Mouse (Mus musculus): Measurements from ENCODE around the gene Acad10. TPM values are rescaled to one million over a fixed set of nuclear protein-coding genes. Genes with fewer than 3 reads are reported as not detected.
A peak's percentile ranks its signal among the peaks of the same experiment; 100 is the strongest.
"Not testable (repeated sequence)": the region's sequence is repeated elsewhere in the genome, so short reads cannot be mapped to it uniquely, and the experiment has no call there.

Acad10 gene
- polyA plus RNA-seq, 1 experiment from 2014 or later: 2.4 TPM

GRCm38 (mm10) chr5:121664078-121664477 lies 3.8 kb upstream of the Acad10 start:
- peaks cover 58% of the 10 kb centered on the region for H3K36me3 ChIP-seq (ENCODE audit: control insufficient read depth, insufficient read depth, low read length)
- no peaks in the 10 kb centered on the region for H3K9me3 ChIP-seq (ENCODE audit: control insufficient read depth, low read length)
- no peak overlapping the region for H3K4me2 ChIP-seq (ENCODE audit: low read length)
- DNase-seq (no peak), ATAC-seq (ENCODE audit: low FRiP score, low TSS enrichment) (no peak)
- peaks cover 12% of the 10 kb centered on the region for H3K4me1 ChIP-seq (ENCODE audit: control insufficient read depth, insufficient read depth, low read length)
- H3K4me3 ChIP-seq (replicated peaks; ENCODE audit: low read depth, low read length): no peak overlapping the region
- H3K27ac ChIP-seq (replicated peaks; ENCODE audit: low read depth, low read length): no peak overlapping the region
- H3K9ac ChIP-seq (replicated peaks; ENCODE audit: low read length): no peak overlapping the region
- no peaks in the 10 kb centered on the region for H3K27me3 ChIP-seq (ENCODE audit: control insufficient read depth, insufficient read depth, low read length)
- 90% methylated on average over 6 of the region's 6 CpGs for WGBS

- ATAC-seq (ENCODE audit: low FRiP score, low TSS enrichment) (no peak), DNase-seq (no peak)
- no peak overlapping the region for H3K4me3 ChIP-seq (replicated peaks; ENCODE audit: low read depth, low read length)
- no peak overlapping the region for H3K9ac ChIP-seq (replicated peaks; ENCODE audit: low read length)
- WGBS: 96% methylated on average over 8 of the region's 8 CpGs
- no peak overlapping the region for H3K27ac ChIP-seq (replicated peaks; ENCODE audit: low read depth, low read length)
- H3K4me2 ChIP-seq (ENCODE audit: low read length): no peak overlapping the region
- H3K9me3 ChIP-seq (ENCODE audit: control insufficient read depth, low read length): no peaks in the 10 kb centered on the region
- peaks cover 12% of the 10 kb centered on the region for H3K4me1 ChIP-seq (ENCODE audit: control insufficient read depth, insufficient read depth, low read length)
- H3K27me3 ChIP-seq (ENCODE audit: control insufficient read depth, insufficient read depth, low read length): no peaks in the 10 kb centered on the region
- H3K36me3 ChIP-seq (ENCODE audit: control insufficient read depth, insufficient read depth, low read length): peaks cover 53% of the 10 kb centered on the region
Measured at GRCm38 (mm10) chr5:121663456-121663855, 3.1 kb upstream of the Acad10 start.

GRCm38 (mm10) chr5:121661494-121661893 lies 1.2 kb upstream of the Acad10 start:
- H3K4me3 ChIP-seq (replicated peaks; ENCODE audit: low read depth, low read length): peak overlapping the region; percentile 98
- H3K9ac ChIP-seq (replicated peaks; ENCODE audit: low read length): peak overlapping the region; percentile 84
- H3K9me3 ChIP-seq (ENCODE audit: control insufficient read depth, low read length): no peaks in the 10 kb centered on the region
- no peak overlapping the region for H3K27ac ChIP-seq (replicated peaks; ENCODE audit: low read depth, low read length)
- H3K36me3 ChIP-seq (ENCODE audit: control insufficient read depth, insufficient read depth, low read length): peaks cover 40% of the 10 kb centered on the region
- H3K4me2 ChIP-seq (ENCODE audit: low read length): peak overlapping the region; percentile 81
- peaks cover 12% of the 10 kb centered on the region for H3K4me1 ChIP-seq (ENCODE audit: control insufficient read depth, insufficient read depth, low read length)
- ATAC-seq (ENCODE audit: low FRiP score, low TSS enrichment) (no peak), DNase-seq (no peak)
- WGBS: 84% methylated on average over 5 of the region's 5 CpGs
- no peaks in the 10 kb centered on the region for H3K27me3 ChIP-seq (ENCODE audit: control insufficient read depth, insufficient read depth, low read length)

DNA sequence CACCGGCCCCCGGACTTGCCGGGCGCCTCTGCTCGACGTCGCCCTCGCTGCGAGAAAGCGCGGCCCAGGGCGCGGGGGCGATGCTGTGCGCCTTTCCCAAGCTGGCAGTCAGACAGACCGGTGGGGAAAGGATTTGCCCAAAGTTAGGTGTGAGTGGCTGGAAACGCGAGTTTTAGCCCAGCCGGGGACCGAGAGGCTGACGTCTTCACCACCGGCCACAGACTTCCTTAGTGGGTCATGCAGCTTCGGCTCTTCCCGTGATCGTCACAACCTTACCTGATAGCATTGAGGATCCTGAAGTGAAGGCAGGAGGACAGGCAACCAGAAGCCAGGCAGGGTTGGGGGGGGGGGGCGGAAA lies 562 bp upstream of the Acad10 start:
- Histone ChIP-seq H3K27me3 (ENCODE audit: control insufficient read depth, insufficient read depth, low read length) (no peaks in the 10 kb centered on the region), H3K4me3 (replicated peaks; ENCODE audit: low read depth, low read length) (peak overlapping the region; percentile 98), H3K4me2 (ENCODE audit: low read length) (peak overlapping the region; percentile 81), H3K9ac (replicated peaks; ENCODE audit: low read length) (peak overlapping the region; percentile 84), H3K36me3 (ENCODE audit: control insufficient read depth, insufficient read depth, low read length) (peaks cover 34% of the 10 kb centered on the region), H3K4me1 (ENCODE audit: control insufficient read depth, insufficient read depth, low read length) (peaks cover 12% of the 10 kb centered on the region), H3K9me3 (ENCODE audit: control insufficient read depth, low read length) (no peaks in the 10 kb centered on the region), H3K27ac (replicated peaks; ENCODE audit: low read depth, low read length) (peak overlapping the region; percentile 74)
- DNase-seq: peak; percentile 28
- 0 out of 2 replicates have a peak, but pooled peaks have one; percentile 27 for ATAC-seq (ENCODE audit: low FRiP score, low TSS enrichment)
- 2% methylated on average over 26 of the region's 26 CpGs for WGBS

- H3K27ac ChIP-seq (replicated peaks; ENCODE audit: low read depth, low read length); ATAC-seq (ENCODE audit: low FRiP score, low TSS enrichment); H3K36me3 ChIP-seq (ENCODE audit: control insufficient read depth, insufficient read depth, low read length); H3K9me3 ChIP-seq (ENCODE audit: control insufficient read depth, low read length); H3K9ac ChIP-seq (replicated peaks; ENCODE audit: low read length); H3K4me2 ChIP-seq (ENCODE audit: low read length); DNase-seq; H3K4me3 ChIP-seq (replicated peaks; ENCODE audit: low read depth, low read length); H3K27me3 ChIP-seq (ENCODE audit: control insufficient read depth, insufficient read depth, low read length): not testable (repeated sequence)
- 77% methylated on average over 6 of the region's 6 CpGs for WGBS
- peaks cover 12% of the 10 kb centered on the region for H3K4me1 ChIP-seq (ENCODE audit: control insufficient read depth, insufficient read depth, low read length)
Measured at GRCm38 (mm10) chr5:121657656-121658055, 2.7 kb downstream of the Acad10 start.

- not testable (repeated sequence) for DNase-seq
Measured at GRCm38 (mm10) chr5:121656866-121657265, 3.4 kb downstream of the Acad10 start.

GRCm38 (mm10) chr5:121654526-121654925 lies 5.8 kb downstream of the Acad10 start:
- H3K9me3 ChIP-seq (ENCODE audit: control insufficient read depth, low read length): no peaks in the 10 kb centered on the region
- H3K9ac ChIP-seq (replicated peaks; ENCODE audit: low read length): no peak overlapping the region
- H3K4me3 ChIP-seq (replicated peaks; ENCODE audit: low read depth, low read length): no peak overlapping the region
- H3K4me1 ChIP-seq (ENCODE audit: control insufficient read depth, insufficient read depth, low read length): no peaks in the 10 kb centered on the region; the same call in 1 of the 2 replicates
- no peak overlapping the region for H3K27ac ChIP-seq (replicated peaks; ENCODE audit: low read depth, low read length)
- no peaks in the 10 kb centered on the region for H3K36me3 ChIP-seq (ENCODE audit: control insufficient read depth, insufficient read depth, low read length)
- 80% methylated on average over 4 of the region's 4 CpGs for WGBS
- DNase-seq: no peak
- H3K4me2 ChIP-seq (ENCODE audit: low read length): no peak overlapping the region
- H3K27me3 ChIP-seq (ENCODE audit: control insufficient read depth, insufficient read depth, low read length): no peaks in the 10 kb centered on the region
- no peak for ATAC-seq (ENCODE audit: low FRiP score, low TSS enrichment)

More at GRCm38 (mm10) chr5:121656866-121657265, 3.4 kb downstream of the Acad10 start:
- H3K27me3 ChIP-seq (ENCODE audit: control insufficient read depth, insufficient read depth, low read length); ATAC-seq (ENCODE audit: low FRiP score, low TSS enrichment); H3K9ac ChIP-seq (replicated peaks; ENCODE audit: low read length); H3K4me3 ChIP-seq (replicated peaks; ENCODE audit: low read depth, low read length); H3K9me3 ChIP-seq (ENCODE audit: control insufficient read depth, low read length); H3K4me2 ChIP-seq (ENCODE audit: low read length); H3K36me3 ChIP-seq (ENCODE audit: control insufficient read depth, insufficient read depth, low read length); H3K4me1 ChIP-seq (ENCODE audit: control insufficient read depth, insufficient read depth, low read length); H3K27ac ChIP-seq (replicated peaks; ENCODE audit: low read depth, low read length): not testable (repeated sequence)
- WGBS: 83% methylated on average over 6 of the region's 6 CpGs

DNA sequence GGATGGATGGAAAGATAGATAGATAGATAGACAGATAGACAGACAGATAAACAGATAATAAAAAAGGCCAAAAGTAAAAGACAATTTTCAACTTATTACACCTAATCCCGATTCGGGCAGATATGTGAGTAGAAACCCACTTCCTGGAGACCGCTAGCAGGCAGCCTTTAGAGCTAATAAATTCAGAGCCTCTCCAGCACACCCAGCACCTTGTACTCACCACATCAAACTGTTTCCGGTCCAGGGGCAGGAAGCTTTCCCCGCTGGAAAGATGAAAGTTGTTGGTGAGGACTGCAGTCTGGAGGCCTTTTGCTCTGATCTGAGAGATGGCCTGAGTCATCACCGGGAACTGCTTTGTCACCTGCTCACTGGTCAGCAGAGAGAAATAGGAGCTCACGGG lies 11.2 kb downstream of the Acad10 start:
- Histone ChIP-seq H3K9ac (replicated peaks; ENCODE audit: low read length) (no peak overlapping the region), H3K36me3 (ENCODE audit: control insufficient read depth, insufficient read depth, low read length) (no peaks in the 10 kb centered on the region), H3K27me3 (ENCODE audit: control insufficient read depth, insufficient read depth, low read length) (no peaks in the 10 kb centered on the region), H3K9me3 (ENCODE audit: control insufficient read depth, low read length) (no peaks in the 10 kb centered on the region), H3K27ac (replicated peaks; ENCODE audit: low read depth, low read length) (no peak overlapping the region), H3K4me3 (replicated peaks; ENCODE audit: low read depth, low read length) (no peak overlapping the region), H3K4me1 (ENCODE audit: control insufficient read depth, insufficient read depth, low read length) (no peaks in the 10 kb centered on the region), H3K4me2 (ENCODE audit: low read length) (no peak overlapping the region)
- DNase-seq: no peak
- no peak for ATAC-seq (ENCODE audit: low FRiP score, low TSS enrichment)
- WGBS: 89% methylated on average over 7 of the region's 7 CpGs

DNA sequence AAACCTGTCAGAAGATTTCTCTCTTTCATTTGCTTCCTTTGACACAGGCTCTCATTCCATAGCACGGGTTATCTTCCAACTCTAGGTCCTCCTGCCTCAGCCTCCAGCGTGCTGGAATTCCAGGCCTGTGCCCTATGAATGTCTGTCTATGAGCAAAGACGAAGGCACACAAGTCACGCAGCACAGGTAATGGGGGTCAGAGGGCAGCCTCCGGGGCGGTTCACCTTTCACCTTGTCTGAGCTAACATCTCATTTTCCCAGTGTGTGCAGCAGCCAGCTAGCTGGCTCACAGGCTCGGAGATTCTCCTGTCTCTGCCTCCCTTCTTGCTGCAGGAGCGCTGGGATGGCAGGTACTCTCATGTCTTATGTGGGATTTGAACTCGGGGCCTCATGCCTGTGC lies 20.7 kb downstream of the Acad10 start:
- H3K27me3 ChIP-seq (ENCODE audit: control insufficient read depth, insufficient read depth, low read length): no peaks in the 10 kb centered on the region
- 94% methylated on average over 9 of the region's 9 CpGs for WGBS
- ATAC-seq (ENCODE audit: low FRiP score, low TSS enrichment): no peak
- no peaks in the 10 kb centered on the region for H3K9me3 ChIP-seq (ENCODE audit: control insufficient read depth, low read length)
- H3K4me2 ChIP-seq (ENCODE audit: low read length): no peak overlapping the region
- no peaks in the 10 kb centered on the region for H3K36me3 ChIP-seq (ENCODE audit: control insufficient read depth, insufficient read depth, low read length)
- H3K9ac ChIP-seq (replicated peaks; ENCODE audit: low read length): no peak overlapping the region
- DNase-seq: no peak
- H3K27ac ChIP-seq (replicated peaks; ENCODE audit: low read depth, low read length): no peak overlapping the region
- H3K4me1 ChIP-seq (ENCODE audit: control insufficient read depth, insufficient read depth, low read length): no peaks in the 10 kb centered on the region
- no peak overlapping the region for H3K4me3 ChIP-seq (replicated peaks; ENCODE audit: low read depth, low read length)

All from midbrain, embryonic 14.5 days (tissue).